Mouse (Mus musculus) erythroid progenitor cell, adult 5-6 weeks (primary cell): ENCODE data around the gene Wnt9a. TPM values are rescaled to one million over a fixed set of nuclear protein-coding genes. Genes with fewer than 3 reads are reported as not detected.
"Not testable (repeated sequence)": the region's sequence is repeated elsewhere in the genome, so short reads cannot be mapped to it uniquely, and the experiment has no call there.

Source experiments
- ATAC-seq: replicated peaks from 2 replicates; pipeline ENCODE4 v1.8.0; 2016; ENCODE audit warnings: moderate number of reproducible peaks, mild to moderate bottlenecking, moderate TSS enrichment, inconsistent platforms; ENCODE audit not compliant: poor library complexity, low FRiP score, severe bottlenecking
- total RNA-seq, 2 experiments: library from RNA; stranded (forward) in 1 of 2; stranded (reverse) in 1 of 2; fragments of 150-400 nt in 1 of 2; fragments of 186-747, 209-891 nt in 1 of 2; gene quantifications; 2 replicates each; pipeline versions ENCODE4 v1.2.3 to v1.2.4; 2015 to 2017; ENCODE audit warnings: low replicate concordance in 2 of 2

Gene Wnt9a
- total RNA-seq, 2 experiments from 2014 or later = not detected

- no peak for ATAC-seq
Observed at GRCm38 (mm10) chr11:59331167-59331869, 24.6 kb downstream of the Wnt9a start.

GRCm38 (mm10) chr11:59332938-59333337 is 26.2 kb downstream of the Wnt9a start:
- ATAC-seq = no peak

- ATAC-seq = no peak
Observed at GRCm38 (mm10) chr11:59335150-59335549, 28.4 kb downstream of the Wnt9a start.

- no peak for ATAC-seq
Observed at GRCm38 (mm10) chr11:59335942-59336341, 29.2 kb downstream of the Wnt9a start.

GRCm38 (mm10) chr11:59336381-59336780 is 29.7 kb downstream of the Wnt9a start:
- ATAC-seq = no peak

GRCm38 (mm10) chr11:59337955-59338735 is 31.4 kb downstream of the Wnt9a start:
- no peak for ATAC-seq

GRCm38 (mm10) chr11:59338736-59339120 is 32.0 kb downstream of the Wnt9a start:
- ATAC-seq = no peak

- ATAC-seq = no peak
Observed at GRCm38 (mm10) chr11:59342956-59343355, 36.2 kb downstream of the Wnt9a start.

GRCm38 (mm10) chr11:59346166-59346910 is 39.6 kb downstream of the Wnt9a start:
- ATAC-seq = no peak

- ATAC-seq = no peak
Observed at GRCm38 (mm10) chr11:59350326-59350725, 43.6 kb downstream of the Wnt9a start.

GRCm38 (mm10) chr11:59354793-59355192 is 48.1 kb downstream of the Wnt9a start:
- no peak for ATAC-seq

- no peak for ATAC-seq
Observed at GRCm38 (mm10) chr11:59356874-59357289, 50.2 kb downstream of the Wnt9a start.

GRCm38 (mm10) chr11:59361291-59361690 is 54.6 kb downstream of the Wnt9a start:
- ATAC-seq = no peak

- ATAC-seq = no peak
Observed at GRCm38 (mm10) chr11:59364007-59364406, 57.3 kb downstream of the Wnt9a start.

GRCm38 (mm10) chr11:59364417-59364816 is 57.7 kb downstream of the Wnt9a start:
- ATAC-seq = no peak

- no peak for ATAC-seq
Observed at GRCm38 (mm10) chr11:59366031-59366430, 59.3 kb downstream of the Wnt9a start.

GRCm38 (mm10) chr11:59366633-59367032 is 59.9 kb downstream of the Wnt9a start:
- ATAC-seq = no peak

- not testable (repeated sequence) for ATAC-seq
Observed at GRCm38 (mm10) chr11:59367955-59368354, 61.2 kb downstream of the Wnt9a start.

GRCm38 (mm10) chr11:59369848-59370247 is 63.1 kb downstream of the Wnt9a start:
- ATAC-seq = no peak

- no peak for ATAC-seq
Observed at GRCm38 (mm10) chr11:59375475-59375874, 68.7 kb downstream of the Wnt9a start, which contains the start of gene Prss38. Gene Prss38, minus strand, starts transcription at chr11:59375657.
